Mouse (Mus musculus): ENCODE measurements around the gene Ssna1. TPM values are rescaled to one million over a fixed set of nuclear protein-coding genes. Genes with fewer than 3 reads are reported as not detected.
"Not testable (repeated sequence)": the region's sequence is repeated elsewhere in the genome, so short reads cannot be mapped to it uniquely, and the experiment has no call there.

Ssna1 gene
- polyA plus RNA-seq, 1 experiment from 2014 or later = 222 TPM

DNA sequence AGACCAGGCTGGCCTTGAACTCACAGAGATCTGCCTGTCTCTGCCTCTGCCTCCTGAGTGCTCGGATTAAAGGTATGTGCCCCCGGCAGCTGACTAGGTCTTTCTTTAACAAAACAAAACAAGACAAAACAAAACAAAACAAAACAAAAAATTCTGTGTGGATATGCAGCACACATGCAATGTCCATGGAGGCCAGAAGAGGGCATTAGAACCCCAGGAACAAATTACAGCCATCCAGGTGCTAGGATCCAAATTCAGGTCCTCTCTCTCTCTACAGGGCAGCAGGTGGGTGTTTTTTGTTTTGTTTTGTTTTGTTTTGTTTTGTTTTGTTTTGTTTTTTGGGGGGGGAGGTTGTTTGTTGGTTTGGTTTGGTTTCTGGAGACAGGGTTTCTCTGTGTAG is 13.4 kb downstream of the Ssna1 start:
- no peaks in the 10 kb centered on the region for H3K9me3 ChIP-seq (ENCODE audit: control insufficient read depth, low read length)
- H3K4me3 ChIP-seq (ENCODE audit: low read depth, low read length) = no peak overlapping the region
- no peak overlapping the region for H3K9ac ChIP-seq (ENCODE audit: low read length)
- WGBS = 49% methylated on average over 2 of the region's 2 CpGs
- no peak overlapping the region for H3K4me2 ChIP-seq (ENCODE audit: low read depth, low read length, severe bottlenecking)
- H3K27me3 ChIP-seq (ENCODE audit: control insufficient read depth, insufficient read depth, low read length) = peaks cover 10% of the 10 kb centered on the region
- no peak overlapping the region for H3K27ac ChIP-seq (ENCODE audit: low read depth, low read length)
- no peak for ATAC-seq (replicated peaks; ENCODE audit: low FRiP score)
- H3K4me1 ChIP-seq (replicated peaks; ENCODE audit: control insufficient read depth, insufficient read depth, low read length) = peaks cover 22% of the 10 kb centered on the region
- H3K36me3 ChIP-seq (ENCODE audit: control insufficient read depth, insufficient read depth, low read length) = no peaks in the 10 kb centered on the region
- no peak for DNase-seq (ENCODE audit: low spot score)

GRCm38 (mm10) chr2:25257250-25257649 is 15.0 kb downstream of the Ssna1 start:
- 89% methylated on average over 5 of the region's 5 CpGs for WGBS
- H3K4me2 ChIP-seq (ENCODE audit: low read depth, low read length, severe bottlenecking); ATAC-seq (replicated peaks; ENCODE audit: low FRiP score); H3K9ac ChIP-seq (ENCODE audit: low read length); DNase-seq (ENCODE audit: low spot score); H3K27me3 ChIP-seq (ENCODE audit: control insufficient read depth, insufficient read depth, low read length); H3K27ac ChIP-seq (ENCODE audit: low read depth, low read length); H3K9me3 ChIP-seq (ENCODE audit: control insufficient read depth, low read length); H3K36me3 ChIP-seq (ENCODE audit: control insufficient read depth, insufficient read depth, low read length); H3K4me3 ChIP-seq (ENCODE audit: low read depth, low read length): not testable (repeated sequence)
- H3K4me1 ChIP-seq (replicated peaks; ENCODE audit: control insufficient read depth, insufficient read depth, low read length) = peaks cover 11% of the 10 kb centered on the region

DNA sequence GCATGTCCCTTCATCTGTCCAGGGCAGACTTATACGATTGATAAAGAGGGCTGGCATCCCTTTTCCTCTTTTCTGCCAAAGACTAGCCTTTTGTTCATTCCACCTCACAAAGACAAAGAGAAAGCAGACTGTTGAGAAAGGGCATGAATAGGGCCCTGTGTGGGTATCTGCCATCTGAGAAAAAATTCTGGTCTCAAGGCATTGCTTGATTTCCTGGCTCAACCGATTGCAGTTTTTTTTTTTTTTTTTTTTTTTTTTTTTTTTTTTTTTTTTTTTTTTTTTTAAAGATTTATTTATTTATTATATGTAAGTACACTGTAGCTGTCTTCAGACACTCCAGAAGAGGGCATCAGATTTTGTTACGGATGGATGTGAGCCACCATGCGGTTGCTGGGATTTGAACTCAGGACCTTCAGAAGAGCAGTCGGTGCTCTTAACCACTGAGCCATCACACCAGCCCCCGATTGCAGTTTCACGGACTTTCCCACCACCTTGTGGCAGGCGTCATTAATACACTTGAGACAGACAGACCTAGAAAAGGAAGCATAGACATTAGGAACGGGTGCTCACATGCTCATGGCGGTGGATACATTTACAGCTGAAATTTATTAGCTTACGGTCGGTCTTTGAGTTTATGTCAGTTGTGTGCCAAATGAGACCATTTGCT is 15.7 kb downstream of the Ssna1 start:
- 63% methylated on average over 10 of the region's 12 CpGs for WGBS
- not testable (repeated sequence) for H3K27me3 ChIP-seq (ENCODE audit: control insufficient read depth, insufficient read depth, low read length); H3K9me3 ChIP-seq (ENCODE audit: control insufficient read depth, low read length); DNase-seq (ENCODE audit: low spot score); H3K27ac ChIP-seq (ENCODE audit: low read depth, low read length); H3K36me3 ChIP-seq (ENCODE audit: control insufficient read depth, insufficient read depth, low read length); H3K9ac ChIP-seq (ENCODE audit: low read length); ATAC-seq (replicated peaks; ENCODE audit: low FRiP score)
- H3K4me3 ChIP-seq (ENCODE audit: low read depth, low read length) = peak overlapping the region; percentile 97
- H3K4me1 ChIP-seq (replicated peaks; ENCODE audit: control insufficient read depth, insufficient read depth, low read length) = peaks cover 11% of the 10 kb centered on the region
- H3K4me2 ChIP-seq (ENCODE audit: low read depth, low read length, severe bottlenecking) = peak overlapping the region; percentile 95; the same call in 1 of the 2 replicates

DNA sequence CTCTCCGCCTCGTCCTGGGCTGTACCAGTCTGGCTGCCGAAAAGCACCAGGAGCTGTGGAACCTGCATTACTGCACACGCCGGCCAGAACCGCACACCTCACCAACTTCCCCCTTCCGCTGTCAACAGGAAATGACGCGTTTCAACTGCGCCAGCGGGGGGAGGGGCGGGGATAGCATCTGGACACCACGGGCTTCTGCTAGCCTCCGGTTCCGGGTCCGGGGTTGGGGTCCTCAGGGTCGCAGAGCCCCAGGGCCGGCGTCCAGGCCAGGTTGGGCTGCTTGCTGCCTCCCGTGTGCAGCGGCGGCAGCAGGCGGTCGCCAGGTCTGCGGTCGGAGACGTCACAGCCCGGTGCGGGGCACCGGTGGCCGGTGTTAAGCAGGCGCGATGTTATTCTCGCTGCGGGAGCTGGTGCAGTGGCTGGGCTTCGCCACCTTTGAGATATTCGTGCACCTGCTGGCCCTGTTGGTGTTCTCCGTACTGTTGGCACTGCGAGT is 16.9 kb downstream of the Ssna1 start, which contains the start of gene Tmem203:
Gene Tmem203 (plus strand): TSS at position 156 of the 496 bp plus-strand sequence.
- DNase-seq (ENCODE audit: low spot score) (peak; percentile 97), ATAC-seq (replicated peaks; ENCODE audit: low FRiP score) (peak; percentile 94)
- Histone ChIP-seq H3K4me2 (ENCODE audit: low read depth, low read length, severe bottlenecking) (peak within 1 kb of the TSS; percentile 95), H3K4me3 (ENCODE audit: low read depth, low read length) (peak within 1 kb of the TSS; percentile 97), H3K36me3 (ENCODE audit: control insufficient read depth, insufficient read depth, low read length) (no peaks in the 10 kb centered on the region), H3K27me3 (ENCODE audit: control insufficient read depth, insufficient read depth, low read length) (no peaks in the 10 kb centered on the region), H3K9ac (ENCODE audit: low read length) (peak within 1 kb of the TSS; percentile 83), H3K9me3 (ENCODE audit: control insufficient read depth, low read length) (no peaks in the 10 kb centered on the region), H3K4me1 (replicated peaks; ENCODE audit: control insufficient read depth, insufficient read depth, low read length) (peaks cover 11% of the 10 kb centered on the region), H3K27ac (ENCODE audit: low read depth, low read length) (peak within 1 kb of the TSS; percentile 37)
- under 1% methylated on average over 39 of the region's 39 CpGs for WGBS

DNA sequence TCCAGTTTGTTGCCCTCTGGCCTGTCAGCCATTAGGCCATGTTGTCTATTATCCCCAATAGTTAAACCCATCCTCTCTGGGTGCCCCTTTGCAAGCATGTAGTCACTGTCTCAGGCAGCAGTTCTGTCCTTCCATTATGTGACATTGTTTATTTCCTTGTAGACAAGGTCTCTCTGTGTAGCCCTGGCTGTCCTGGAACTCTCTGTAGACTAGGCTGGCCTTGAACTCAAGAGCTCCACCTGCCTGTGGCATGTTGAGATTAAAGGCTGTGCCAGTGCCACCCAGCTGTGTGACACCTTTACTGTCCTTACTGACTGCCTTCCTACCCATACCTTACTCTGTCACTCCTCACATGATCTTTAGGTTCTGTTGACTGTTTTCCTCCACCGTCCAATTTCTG is 19.9 kb downstream of the Ssna1 start:
- H3K4me3 ChIP-seq (ENCODE audit: low read depth, low read length) = no peak overlapping the region
- H3K4me2 ChIP-seq (ENCODE audit: low read depth, low read length, severe bottlenecking) = no peak overlapping the region
- peaks cover 3% of the 10 kb centered on the region; the same call in 1 of the 2 replicates for H3K36me3 ChIP-seq (ENCODE audit: control insufficient read depth, insufficient read depth, low read length)
- WGBS = 85% methylated on average over 1 of the region's 1 CpGs
- no peaks in the 10 kb centered on the region for H3K27me3 ChIP-seq (ENCODE audit: control insufficient read depth, insufficient read depth, low read length)
- H3K9me3 ChIP-seq (ENCODE audit: control insufficient read depth, low read length) = no peaks in the 10 kb centered on the region
- H3K4me1 ChIP-seq (replicated peaks; ENCODE audit: control insufficient read depth, insufficient read depth, low read length) = peaks cover 11% of the 10 kb centered on the region
- H3K27ac ChIP-seq (ENCODE audit: low read depth, low read length) = no peak overlapping the region
- ATAC-seq (replicated peaks; ENCODE audit: low FRiP score) (no peak), DNase-seq (ENCODE audit: low spot score) (no peak)
- H3K9ac ChIP-seq (ENCODE audit: low read length) = no peak overlapping the region

DNA sequence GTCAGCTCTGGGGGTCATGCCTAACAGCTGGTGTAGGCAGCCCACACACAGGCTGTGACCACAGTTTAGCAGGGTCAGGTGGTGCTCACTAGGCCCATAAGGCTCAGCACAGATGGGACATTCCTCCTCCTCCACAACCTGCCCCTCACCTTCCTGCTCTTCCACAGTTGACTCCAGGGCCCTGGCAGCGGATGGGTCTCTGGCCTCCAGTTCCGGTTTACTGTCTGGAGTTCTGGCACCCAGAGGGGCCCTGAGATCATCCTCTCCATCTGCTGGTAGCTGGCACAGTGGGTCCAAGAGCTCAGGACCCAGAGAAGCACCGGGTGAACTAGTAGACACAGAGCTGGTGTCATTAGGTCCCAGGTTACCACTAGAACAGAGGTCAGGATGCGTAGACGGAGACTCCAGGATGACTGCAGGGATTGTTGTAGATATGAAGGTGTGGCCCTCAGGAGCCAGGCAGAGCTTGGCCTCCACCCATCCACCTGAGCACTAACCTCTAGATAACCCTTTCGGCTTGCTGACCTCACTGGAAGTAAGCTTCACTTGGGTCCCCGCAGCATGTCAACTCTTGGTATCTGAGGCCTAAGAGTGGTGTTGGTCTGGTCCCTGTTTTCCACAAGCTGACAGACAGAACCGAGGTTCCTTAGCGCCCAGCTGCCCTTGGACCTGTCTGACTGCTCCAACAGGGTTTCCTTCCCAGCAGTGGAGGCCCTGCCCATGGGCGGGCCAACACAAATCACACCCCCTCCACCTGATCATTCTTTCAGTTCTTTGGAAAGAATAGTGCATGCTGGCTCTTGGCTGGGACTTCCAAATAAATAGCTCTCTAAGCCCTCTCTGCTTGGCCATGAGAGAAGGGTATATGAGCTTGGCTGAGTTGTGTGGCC is 25.8 kb downstream of the Ssna1 start, which contains the start of gene AL732309.1:
Gene AL732309.1 (minus strand): TSS at position 681 of the 890 bp plus-strand sequence.
- 90% methylated on average over 10 of the region's 10 CpGs for WGBS
- H3K9ac ChIP-seq (ENCODE audit: low read length) = no peak within 1 kb of the TSS
- H3K36me3 ChIP-seq (ENCODE audit: control insufficient read depth, insufficient read depth, low read length) = peaks cover 3% of the 10 kb centered on the region; the same call in 1 of the 2 replicates
- DNase-seq (ENCODE audit: low spot score) (no peak), ATAC-seq (replicated peaks; ENCODE audit: low FRiP score) (no peak)
- H3K4me1 ChIP-seq (replicated peaks; ENCODE audit: control insufficient read depth, insufficient read depth, low read length) = no peaks in the 10 kb centered on the region; the same call in 1 of the 2 replicates
- H3K9me3 ChIP-seq (ENCODE audit: control insufficient read depth, low read length) = no peaks in the 10 kb centered on the region
- H3K4me2 ChIP-seq (ENCODE audit: low read depth, low read length, severe bottlenecking) = no peak within 1 kb of the TSS
- peaks cover 3% of the 10 kb centered on the region; the same call in 1 of the 2 replicates for H3K27me3 ChIP-seq (ENCODE audit: control insufficient read depth, insufficient read depth, low read length)
- no peak within 1 kb of the TSS for H3K4me3 ChIP-seq (ENCODE audit: low read depth, low read length)
- no peak within 1 kb of the TSS for H3K27ac ChIP-seq (ENCODE audit: low read depth, low read length)

DNA sequence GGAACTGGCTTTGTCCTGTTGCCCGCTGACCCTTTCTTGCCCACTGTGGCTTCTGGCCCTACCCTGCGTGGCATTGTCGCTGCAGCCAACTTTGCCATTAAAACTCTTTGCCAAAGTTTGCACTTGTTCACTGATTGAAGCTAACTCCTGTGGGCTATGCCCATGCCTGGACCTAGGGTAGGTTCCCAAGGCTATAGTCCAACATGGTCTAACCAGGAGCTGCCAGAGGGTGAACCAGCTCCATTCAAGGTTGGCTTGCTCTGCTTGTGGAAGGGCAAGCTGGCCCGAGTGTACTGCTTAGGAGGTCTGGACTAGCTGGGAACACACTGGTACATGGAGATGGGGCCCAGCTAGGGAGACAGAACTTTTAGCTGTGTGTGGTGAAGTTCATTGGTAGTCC is 28.1 kb downstream of the Ssna1 start:
- DNase-seq (ENCODE audit: low spot score) (no peak), ATAC-seq (replicated peaks; ENCODE audit: low FRiP score) (no peak)
- Histone ChIP-seq H3K27ac (ENCODE audit: low read depth, low read length) (no peak overlapping the region), H3K4me3 (ENCODE audit: low read depth, low read length) (no peak overlapping the region), H3K4me2 (ENCODE audit: low read depth, low read length, severe bottlenecking) (no peak overlapping the region), H3K27me3 (ENCODE audit: control insufficient read depth, insufficient read depth, low read length) (peaks cover 6% of the 10 kb centered on the region; the same call in 1 of the 2 replicates), H3K9me3 (ENCODE audit: control insufficient read depth, low read length) (no peaks in the 10 kb centered on the region), H3K4me1 (replicated peaks; ENCODE audit: control insufficient read depth, insufficient read depth, low read length) (no peaks in the 10 kb centered on the region; the same call in 1 of the 2 replicates), H3K36me3 (ENCODE audit: control insufficient read depth, insufficient read depth, low read length) (no peaks in the 10 kb centered on the region; the same call in 1 of the 2 replicates), H3K9ac (ENCODE audit: low read length) (no peak overlapping the region)
- WGBS = 94% methylated on average over 4 of the region's 4 CpGs

DNA sequence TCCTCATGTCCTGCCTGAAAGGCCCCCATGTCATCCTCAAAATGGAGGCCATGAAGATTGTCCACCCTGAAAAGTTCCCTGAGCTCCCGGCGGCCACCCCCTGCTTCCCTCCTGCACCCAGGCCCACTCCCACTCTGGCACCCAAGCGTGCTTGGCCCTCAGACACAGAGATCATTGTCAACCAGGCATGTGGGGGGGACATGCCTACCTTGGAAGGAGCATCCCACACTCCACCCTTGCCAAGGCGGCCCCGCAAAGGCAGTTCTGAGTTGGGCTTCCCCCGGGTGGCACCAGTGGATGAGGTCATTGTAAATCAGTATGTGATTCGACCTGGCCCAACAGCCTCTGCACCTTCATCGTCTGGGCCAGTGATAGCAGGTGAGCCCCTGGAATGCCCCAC is 28.9 kb downstream of the Ssna1 start:
- Histone ChIP-seq H3K9me3 (ENCODE audit: control insufficient read depth, low read length) (no peaks in the 10 kb centered on the region), H3K4me3 (ENCODE audit: low read depth, low read length) (no peak overlapping the region; the same call in 1 of the 2 replicates), H3K36me3 (ENCODE audit: control insufficient read depth, insufficient read depth, low read length) (no peaks in the 10 kb centered on the region; the same call in 1 of the 2 replicates), H3K4me1 (replicated peaks; ENCODE audit: control insufficient read depth, insufficient read depth, low read length) (no peaks in the 10 kb centered on the region; the same call in 1 of the 2 replicates), H3K27me3 (ENCODE audit: control insufficient read depth, insufficient read depth, low read length) (peaks cover 6% of the 10 kb centered on the region; the same call in 1 of the 2 replicates), H3K27ac (ENCODE audit: low read depth, low read length) (no peak overlapping the region), H3K9ac (ENCODE audit: low read length) (no peak overlapping the region), H3K4me2 (ENCODE audit: low read depth, low read length, severe bottlenecking) (0 out of 2 replicates have a peak overlapping the region, but pooled peaks have one; percentile 97)
- no peak for DNase-seq (ENCODE audit: low spot score)
- WGBS = 77% methylated on average over 8 of the region's 8 CpGs
- ATAC-seq (replicated peaks; ENCODE audit: low FRiP score) = no peak
